Mouse (Mus musculus) olfactory bulb, adult 2 months (tissue): ENCODE data around the gene Nupl1. TPM values are rescaled to one million over a fixed set of nuclear protein-coding genes. Genes with fewer than 3 reads are reported as not detected.

ENCODE experiments used
- H3K27ac ChIP-seq: fragments of 200-500 bp; 2 replicates; pipeline ENCODE4 v1.5.1; 2012; ENCODE audit warnings: low read depth, low read length; ENCODE audit not compliant: insufficient read depth
- H3K4me1 ChIP-seq: fragments of 200-500 bp; 2 replicates; pipeline ENCODE4 v1.6.1; 2012; ENCODE audit warnings: low read length; ENCODE audit not compliant: control insufficient read depth, insufficient read depth
- H3K4me3 ChIP-seq: fragments of 200-500 bp; 2 replicates; pipeline ENCODE4 v1.5.1; 2012; ENCODE audit warnings: mild to moderate bottlenecking, low read depth, low read length, moderate library complexity; ENCODE audit not compliant: insufficient read depth
- CTCF ChIP-seq: fragments of 200-500 bp; IDR thresholded peaks from 2 replicates; pipeline ENCODE4 v1.5.1; 2012; ENCODE audit warnings: low read depth, mild to moderate bottlenecking, low read length, moderate library complexity; ENCODE audit not compliant: insufficient read depth
- POLR2A ChIP-seq: fragments of 200-500 bp; IDR thresholded peaks from 2 replicates; pipeline ENCODE4 v1.6.1; 2012; ENCODE audit warnings: mild to moderate bottlenecking, low read depth, low read length, moderate library complexity; ENCODE audit not compliant: insufficient read depth
- WGBS: fragments of 180-500 bp; shearing (Covaris S2); methylation state at CpG from one replicate; pipeline ENCODE4 v1.1.7; 2018; 5-methylcytosine and 5-hydroxymethylcytosine counted together
- polyA plus RNA-seq: library from polyadenylated mRNA; stranded (reverse); fragments of >200 nt; gene quantifications from 2 replicates; pipeline ENCODE4 v1.2.4, GENCODE M21; 2012; ENCODE audit warnings: low replicate concordance; ENCODE audit not compliant: missing spikeins, insufficient read depth, insufficient read length

Nupl1 gene
- polyA plus RNA-seq, 1 experiment = not detected

DNA sequence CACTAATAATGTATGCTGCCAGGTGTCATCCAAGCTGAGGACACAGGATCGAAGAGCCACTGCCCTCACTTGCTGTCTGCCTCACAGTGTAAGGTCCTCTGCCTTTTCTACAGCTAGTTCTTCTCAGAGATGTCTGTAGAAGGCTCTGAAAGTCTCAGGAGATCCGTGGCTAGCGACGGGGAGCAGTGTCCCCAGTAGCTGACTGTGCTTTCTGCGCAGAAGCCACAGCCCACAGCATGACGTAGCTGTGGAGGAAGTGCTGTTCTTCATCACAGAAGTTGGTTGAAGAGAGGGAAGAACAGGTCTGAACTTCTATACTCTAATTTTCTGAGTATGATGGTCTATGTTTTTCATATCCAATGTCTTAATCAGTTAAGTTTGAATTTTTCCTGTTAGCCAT is 18.1 kb upstream of the Nupl1 start:
- TF ChIP-seq POLR2A = no peak
- TF ChIP-seq CTCF = no peak
- H3K4me1 ChIP-seq = peaks cover 11% of the 10 kb centered on the region
- no peak overlapping the region for H3K4me3 ChIP-seq
- no peak overlapping the region for H3K27ac ChIP-seq
- WGBS = 81% methylated on average over 6 of the region's 6 CpGs

- H3K27ac ChIP-seq = peak within 1 kb of the TSS; percentile 84
- peaks cover 8% of the 10 kb centered on the region; the same call in 1 of the 2 replicates for H3K4me1 ChIP-seq
- WGBS = under 1% methylated on average over 51 of the region's 51 CpGs
- peak; percentile 59 for TF ChIP-seq CTCF
- TF ChIP-seq POLR2A = peak; percentile 67
- H3K4me3 ChIP-seq = peak within 1 kb of the TSS; percentile 81
These were observed 14.0 kb upstream of the Nupl1 start, which contains the start of gene Mtmr6 for GRCm38 (mm10) chr14:60264990-60265876. TSS of gene Mtmr6 (plus strand) at chr14:60265228.

GRCm38 (mm10) chr14:60262316-60262715 is 11.1 kb upstream of the Nupl1 start:
- H3K4me1 ChIP-seq = peaks cover under 1% of the 10 kb centered on the region; the same call in 1 of the 2 replicates
- TF ChIP-seq CTCF = no peak
- TF ChIP-seq POLR2A = no peak
- H3K4me3 ChIP-seq = no peak overlapping the region
- 84% methylated on average over 7 of the region's 7 CpGs for WGBS
- no peak overlapping the region for H3K27ac ChIP-seq

- H3K4me1 ChIP-seq = no peaks in the 10 kb centered on the region
- TF ChIP-seq POLR2A (no peak), CTCF (no peak)
- 90% methylated on average over 1 of the region's 1 CpGs for WGBS
- H3K27ac ChIP-seq = no peak overlapping the region
- no peak overlapping the region for H3K4me3 ChIP-seq
These were observed 6.6 kb upstream of the Nupl1 start for GRCm38 (mm10) chr14:60257851-60258250.

- Histone ChIP-seq H3K27ac (no peak overlapping the region), H3K4me3 (no peak overlapping the region), H3K4me1 (no peaks in the 10 kb centered on the region)
- WGBS = 76% methylated on average over 4 of the region's 4 CpGs
- TF ChIP-seq POLR2A (no peak), CTCF (no peak)
These were observed 5.9 kb upstream of the Nupl1 start for GRCm38 (mm10) chr14:60257101-60257500.

- Histone ChIP-seq H3K4me3 (no peak overlapping the region), H3K4me1 (no peaks in the 10 kb centered on the region), H3K27ac (no peak overlapping the region)
- no peak for TF ChIP-seq CTCF
- TF ChIP-seq POLR2A = no peak
- 38% methylated on average over 3 of the region's 3 CpGs for WGBS
These were observed 5.1 kb upstream of the Nupl1 start for GRCm38 (mm10) chr14:60256356-60256755.

GRCm38 (mm10) chr14:60254774-60255173 is 3.5 kb upstream of the Nupl1 start:
- Histone ChIP-seq H3K4me1 (no peaks in the 10 kb centered on the region), H3K27ac (no peak overlapping the region), H3K4me3 (no peak overlapping the region)
- TF ChIP-seq CTCF (no peak), POLR2A (no peak)

GRCm38 (mm10) chr14:60253466-60253865 is 2.2 kb upstream of the Nupl1 start:
- no peak overlapping the region for H3K4me3 ChIP-seq

More at GRCm38 (mm10) chr14:60253466-60253865, 2.2 kb upstream of the Nupl1 start:
- no peak for TF ChIP-seq POLR2A
- no peak for TF ChIP-seq CTCF
- 87% methylated on average over 3 of the region's 3 CpGs for WGBS
- Histone ChIP-seq H3K27ac (no peak overlapping the region), H3K4me1 (peaks cover 3% of the 10 kb centered on the region; the same call in 1 of the 2 replicates)
